Mouse (Mus musculus) monocyte, adult 2 months (primary cell): Measurements from ENCODE around the gene Gps2.
"Not testable (repeated sequence)": the region's sequence is repeated elsewhere in the genome, so short reads cannot be mapped to it uniquely, and the experiment has no call there.

Experiments used
- DNase-seq, 2 experiments: peaks; one replicate each; pipeline ENCODE4 v3.0.0; 2022; ENCODE audit warnings: low spot score in 2 of 2, low read depth in 1 of 2

The Gps2 gene

DNA sequence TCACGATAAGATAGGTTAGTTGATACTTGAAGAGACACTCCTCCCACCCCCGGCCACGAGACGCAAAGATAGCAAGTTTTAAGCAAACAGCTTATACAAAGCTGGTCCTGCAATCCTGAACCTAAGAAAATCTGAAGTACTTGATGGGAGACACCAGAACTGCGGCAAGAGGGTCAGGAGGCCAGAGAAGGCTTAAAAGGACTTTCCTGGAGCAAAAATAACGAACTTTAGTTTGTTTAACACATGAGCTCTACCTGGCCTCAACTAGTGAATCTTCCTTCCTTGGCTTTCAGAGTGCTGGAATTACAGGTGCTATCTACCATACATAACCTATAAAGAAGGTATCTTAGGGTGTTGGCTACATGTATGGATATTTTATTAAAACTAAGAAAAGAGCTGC lies 21.0 kb downstream of the Gps2 start:
- no peak for DNase-seq

DNA sequence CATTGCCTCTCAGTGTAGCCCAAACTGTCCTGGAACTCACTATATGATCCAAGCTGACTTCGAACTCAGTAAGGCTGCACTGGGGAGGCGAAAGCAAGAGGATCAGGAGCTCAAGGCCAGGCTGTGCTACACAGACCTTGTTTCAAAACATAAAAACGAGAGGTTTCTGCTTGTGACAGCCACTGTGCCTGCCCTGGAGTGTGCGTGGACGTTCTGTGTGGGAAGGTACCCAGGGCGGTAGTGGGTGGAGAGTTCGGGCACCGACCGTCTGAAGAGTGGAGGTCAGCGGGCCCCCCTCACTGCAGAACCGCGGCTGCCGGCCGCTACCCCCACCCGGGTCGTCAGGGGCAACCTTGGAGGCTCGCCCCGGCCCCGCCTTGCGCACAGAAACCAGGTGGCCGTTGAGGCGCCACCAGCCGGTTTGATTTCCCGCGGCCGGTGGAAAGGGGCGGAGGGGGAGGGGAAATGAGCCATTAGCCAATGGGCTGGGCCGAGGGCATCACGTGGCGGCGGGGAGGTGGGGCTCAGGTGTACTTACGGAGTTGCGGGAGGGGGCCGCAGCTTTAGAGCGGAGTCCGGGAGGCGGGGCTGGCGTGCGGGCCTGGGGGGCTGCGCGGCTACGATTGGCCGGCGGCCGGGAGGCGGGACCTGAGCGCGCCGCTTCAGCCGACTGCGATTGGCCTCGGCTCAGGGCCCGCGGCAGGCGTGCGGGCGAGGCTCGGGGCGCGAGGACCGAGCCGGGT lies 21.6 kb downstream of the Gps2 start, which contains the start of gene Ybx2:
Gene Ybx2 (plus strand): TSS at position 660 of the 743 bp plus-strand sequence.
- DNase-seq, result no peak

DNA sequence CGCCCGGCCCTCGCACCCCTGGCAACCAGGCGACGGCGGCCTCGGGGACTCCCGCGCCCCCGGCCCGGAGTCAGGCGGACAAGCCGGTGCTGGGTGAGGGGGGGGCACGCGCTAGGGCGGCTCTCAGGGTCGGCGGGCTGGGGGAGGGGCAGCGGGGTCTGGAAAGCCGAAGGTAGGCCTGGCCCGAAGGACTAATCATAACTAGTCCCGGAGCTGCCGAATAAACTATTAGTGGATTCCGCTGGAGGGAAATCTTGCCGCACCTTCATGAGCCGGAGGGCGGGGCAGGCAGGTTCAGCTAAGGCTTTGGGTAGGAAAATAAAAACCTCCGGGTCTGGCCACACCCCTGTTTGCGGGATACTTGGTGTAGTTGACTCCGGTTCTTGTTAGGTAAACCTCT lies 22.5 kb downstream of the Gps2 start:
- DNase-seq, result no peak

DNA sequence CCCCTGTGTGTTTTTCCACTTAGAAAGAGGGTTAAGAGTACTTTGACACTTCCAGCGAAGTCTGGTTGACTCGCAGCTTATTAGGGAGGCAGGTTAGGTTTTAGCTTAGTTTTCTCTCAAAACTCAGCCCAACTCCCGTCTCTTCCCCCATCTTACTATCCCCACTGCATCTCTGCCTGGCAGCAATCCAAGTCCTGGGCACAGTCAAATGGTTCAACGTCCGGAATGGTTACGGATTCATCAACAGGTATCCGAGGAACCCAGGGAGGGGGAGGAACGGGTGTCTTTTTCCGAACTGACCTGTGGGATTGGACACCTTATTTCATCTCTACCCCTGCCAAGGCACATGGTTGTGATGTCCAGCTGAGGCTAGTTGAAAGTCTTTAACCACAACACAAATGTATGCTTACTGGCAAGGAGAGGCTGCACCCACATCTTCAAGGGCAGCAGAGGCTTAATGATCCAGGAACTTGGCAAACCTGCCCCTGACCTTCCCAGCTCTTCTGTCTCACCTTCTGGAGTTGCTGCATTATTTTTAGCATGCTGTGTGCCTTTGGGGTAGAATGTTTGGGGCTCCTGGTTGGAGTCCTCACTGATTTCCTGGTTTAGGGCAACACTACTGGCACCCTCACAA lies 23.1 kb downstream of the Gps2 start:
- no peak for DNase-seq

DNA sequence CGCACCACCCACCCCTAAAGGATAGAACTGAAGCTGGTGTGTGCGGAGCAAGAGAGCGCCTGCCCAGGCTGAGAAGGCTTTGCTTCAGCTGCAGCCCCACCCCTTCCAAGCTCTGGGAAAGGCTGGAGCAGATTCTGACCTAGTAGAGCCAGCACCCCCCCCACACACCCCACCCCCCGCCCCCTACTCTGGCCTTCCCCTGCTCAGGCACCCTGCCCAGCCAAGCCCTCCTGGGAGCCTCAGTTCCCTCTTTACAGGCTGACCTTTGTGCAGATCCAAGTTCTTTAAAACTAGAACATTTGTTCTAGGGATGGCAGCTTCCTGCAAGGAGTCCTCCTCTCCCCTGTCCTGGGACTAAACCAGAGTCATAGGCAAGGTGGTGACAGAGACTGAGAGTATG lies 23.7 kb downstream of the Gps2 start:
- no peak for DNase-seq

DNA sequence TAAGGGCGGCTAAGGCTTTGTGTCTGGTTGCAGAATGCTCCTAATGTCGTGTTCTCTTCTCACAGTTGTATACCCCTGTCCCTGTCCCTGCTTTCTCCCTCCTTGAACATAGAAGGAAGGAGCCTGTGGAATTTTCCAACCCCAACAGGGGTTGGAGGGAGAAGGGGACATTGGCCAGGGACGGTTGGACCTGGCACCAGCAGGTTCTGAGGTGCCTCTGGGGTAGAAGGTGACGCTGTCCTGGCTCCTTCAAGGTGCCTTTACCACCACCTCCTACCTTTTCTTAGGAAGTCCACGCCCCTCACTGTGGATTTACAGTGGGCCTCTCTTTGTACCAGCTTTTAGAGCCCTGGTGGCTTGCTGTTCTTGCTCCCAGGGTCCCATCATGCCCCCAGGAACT lies 24.1 kb downstream of the Gps2 start:
- DNase-seq, result no peak

DNA sequence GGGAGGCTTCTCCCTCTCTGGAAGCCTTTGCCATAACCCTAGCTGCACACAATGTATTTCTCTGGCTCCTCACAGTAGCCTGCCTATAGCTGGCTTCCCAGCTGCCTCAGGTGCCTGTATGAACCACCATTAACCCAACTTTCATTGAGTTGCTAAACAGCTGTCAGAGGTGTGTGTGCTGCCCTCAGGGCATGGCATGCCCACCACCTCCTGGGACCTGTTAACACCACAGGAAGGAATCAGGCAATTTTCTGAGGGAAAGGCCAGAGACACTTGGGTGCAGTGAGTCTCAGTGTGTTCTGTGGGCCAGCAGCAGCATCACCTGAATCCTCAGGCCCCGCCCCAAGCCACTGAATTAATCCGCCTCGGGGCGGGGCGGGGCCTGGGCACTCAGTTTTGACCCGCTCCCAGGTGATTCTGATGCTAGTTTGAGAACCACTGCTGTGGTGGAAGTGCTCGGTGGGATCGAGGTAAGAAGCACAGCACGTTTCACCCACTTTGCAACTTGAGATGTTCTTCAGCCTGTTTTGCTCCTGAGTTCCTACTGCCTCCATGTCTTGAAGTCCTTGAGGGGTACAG lies 24.8 kb downstream of the Gps2 start:
- DNase-seq, result no peak

DNA sequence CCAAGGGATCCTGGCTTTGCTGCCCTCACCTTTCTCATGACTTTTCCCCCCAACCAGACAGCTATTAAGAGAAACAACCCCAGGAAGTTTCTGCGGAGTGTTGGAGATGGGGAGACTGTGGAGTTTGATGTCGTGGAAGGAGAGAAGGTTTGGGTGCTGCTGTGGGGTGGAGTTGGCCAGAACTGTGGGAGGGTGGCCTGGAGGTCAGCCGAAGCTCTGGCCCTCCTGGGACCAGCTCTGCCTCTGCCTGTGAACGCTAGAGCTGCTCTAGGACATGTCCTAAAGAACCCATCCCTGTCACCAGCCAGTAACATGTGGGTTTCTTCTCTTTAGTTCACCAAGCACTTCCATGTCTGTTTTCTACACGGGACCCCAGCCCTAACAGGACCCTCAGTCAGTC lies 25.5 kb downstream of the Gps2 start:
- no peak for DNase-seq

DNA sequence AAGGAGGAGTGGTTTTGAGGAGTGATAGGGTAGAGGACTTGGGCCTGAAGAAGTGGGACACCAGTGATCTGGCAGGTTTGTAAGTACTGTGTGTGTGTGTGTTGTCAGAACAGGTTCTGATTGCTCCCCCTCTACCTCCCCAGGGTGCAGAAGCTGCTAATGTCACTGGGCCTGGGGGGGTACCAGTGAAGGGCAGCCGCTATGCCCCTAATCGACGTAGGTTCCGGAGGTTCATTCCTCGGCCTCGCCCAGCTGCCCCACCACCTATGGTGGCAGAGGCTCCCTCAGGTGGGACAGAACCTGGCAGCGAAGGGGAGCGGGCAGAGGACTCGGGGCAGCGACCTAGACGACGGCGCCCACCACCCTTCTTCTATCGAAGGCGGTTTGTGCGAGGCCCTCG lies 26.0 kb downstream of the Gps2 start:
- DNase-seq, result no peak

DNA sequence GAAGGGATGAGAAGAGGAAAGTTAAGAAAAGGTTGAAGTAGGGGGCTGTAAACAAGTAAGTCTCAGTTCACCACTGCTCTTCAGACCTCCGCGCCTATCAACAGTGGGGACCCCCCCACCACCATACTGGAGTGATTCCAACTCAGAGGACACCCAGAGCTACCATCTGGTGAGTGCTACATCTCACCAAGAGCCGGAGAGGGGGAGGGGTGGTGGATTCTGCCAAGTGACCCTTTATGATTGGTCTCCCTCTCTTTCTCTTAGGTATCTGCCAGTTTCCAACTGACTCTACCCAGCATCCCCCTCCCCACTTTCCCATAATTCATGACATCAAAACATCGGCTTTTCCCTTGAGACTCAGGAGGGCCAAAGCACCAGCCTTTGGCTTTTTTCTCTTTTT lies 27.3 kb downstream of the Gps2 start:
- no peak for DNase-seq

DNA sequence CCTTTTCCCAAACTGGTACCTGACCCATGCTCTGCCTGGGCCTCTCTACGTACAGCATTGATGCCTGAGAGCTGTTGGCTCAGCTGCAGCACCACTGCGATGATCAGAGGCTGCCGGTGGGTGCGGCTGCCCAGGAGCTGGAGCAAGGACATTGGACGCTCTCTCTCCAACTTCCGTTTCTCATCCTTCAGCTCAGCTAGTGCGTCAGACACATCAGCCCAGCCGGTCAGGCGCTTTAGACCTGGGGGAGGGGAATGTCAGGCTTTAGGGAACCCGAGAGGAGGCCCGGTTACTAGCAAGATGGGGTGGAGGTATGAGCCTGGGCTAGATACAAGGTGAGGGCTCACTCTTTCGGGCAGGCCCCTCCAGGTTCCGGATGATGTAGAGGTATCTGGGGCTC lies 31.5 kb downstream of the Gps2 start:
- DNase-seq, result no peak

DNA sequence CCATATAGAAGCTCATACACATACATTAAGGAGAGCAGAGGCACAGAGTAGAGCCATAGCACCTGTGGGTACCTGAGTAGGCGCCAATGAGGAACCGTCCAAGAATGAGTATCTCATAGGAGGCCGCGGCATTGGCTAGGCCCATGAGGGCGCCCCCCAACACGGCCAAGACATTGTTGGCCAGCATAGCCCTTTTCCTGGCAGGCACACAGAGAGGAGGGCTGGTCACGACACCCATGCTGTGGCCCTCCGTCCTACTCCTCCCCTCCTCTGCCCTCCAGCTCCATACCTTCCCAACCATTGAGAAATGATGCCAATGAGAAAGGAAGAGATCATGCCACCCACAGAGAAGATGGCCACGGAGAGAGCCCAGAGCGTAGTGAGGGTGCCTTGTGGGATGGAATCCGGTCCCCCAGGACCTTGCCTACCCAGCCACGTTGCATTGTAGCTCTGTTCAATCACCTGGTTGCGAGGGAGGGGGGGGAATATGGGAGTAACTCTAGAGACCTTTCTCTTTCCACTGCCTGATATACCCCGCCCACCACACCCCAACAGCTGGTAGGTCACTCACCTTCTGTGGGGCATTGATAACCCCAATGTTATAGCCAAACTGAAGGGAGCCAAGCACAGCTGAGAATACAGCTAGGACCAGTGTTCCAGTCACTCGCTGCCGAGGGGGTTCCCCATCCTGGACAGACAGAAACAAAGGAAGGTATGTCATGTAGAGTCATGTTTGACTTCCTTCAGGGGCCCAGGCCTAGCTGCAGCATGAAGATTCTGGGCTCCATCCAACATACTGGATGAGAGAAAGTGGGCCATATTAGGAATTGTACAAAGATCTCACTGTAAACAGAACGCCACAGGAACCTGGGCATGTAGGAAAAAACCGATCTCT lies 32.6 kb downstream of the Gps2 start:
- DNase-seq, result no peak

DNA sequence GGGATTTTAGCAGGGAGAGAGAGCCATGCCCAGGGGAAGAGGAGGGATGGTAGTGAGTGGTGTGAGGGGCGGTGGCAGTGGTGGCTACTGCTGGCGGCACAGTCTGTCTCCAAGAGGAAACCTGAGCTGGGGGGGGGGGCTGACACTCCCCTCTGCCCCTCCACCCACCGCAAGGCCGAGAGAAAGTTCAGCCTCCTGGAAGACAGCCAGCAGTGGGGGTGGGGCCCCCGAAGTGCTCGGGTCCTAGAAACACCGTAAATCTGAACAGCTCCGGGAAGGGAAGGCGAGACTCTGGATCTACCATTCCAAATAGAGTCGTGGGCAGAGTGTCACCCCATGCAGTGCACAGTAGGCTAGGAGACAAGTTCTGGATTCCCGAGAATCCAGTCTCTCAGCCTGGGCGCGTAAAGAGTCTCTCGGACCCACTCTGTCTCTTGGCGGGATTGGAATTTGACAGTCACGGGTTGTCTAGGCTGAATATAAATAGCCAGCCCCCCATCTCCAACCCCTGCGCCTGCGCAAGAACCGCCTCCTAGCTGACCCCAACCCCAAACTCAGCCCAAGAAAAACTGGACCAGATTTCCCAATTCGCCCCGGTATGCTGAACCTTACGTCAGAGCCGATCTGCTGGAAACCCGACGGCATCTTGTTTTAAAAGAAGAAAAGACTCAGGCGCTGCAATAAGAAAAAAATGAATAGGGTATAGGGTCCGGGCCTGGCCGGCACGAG lies 33.8 kb downstream of the Gps2 start:
- DNase-seq, result no peak

DNA sequence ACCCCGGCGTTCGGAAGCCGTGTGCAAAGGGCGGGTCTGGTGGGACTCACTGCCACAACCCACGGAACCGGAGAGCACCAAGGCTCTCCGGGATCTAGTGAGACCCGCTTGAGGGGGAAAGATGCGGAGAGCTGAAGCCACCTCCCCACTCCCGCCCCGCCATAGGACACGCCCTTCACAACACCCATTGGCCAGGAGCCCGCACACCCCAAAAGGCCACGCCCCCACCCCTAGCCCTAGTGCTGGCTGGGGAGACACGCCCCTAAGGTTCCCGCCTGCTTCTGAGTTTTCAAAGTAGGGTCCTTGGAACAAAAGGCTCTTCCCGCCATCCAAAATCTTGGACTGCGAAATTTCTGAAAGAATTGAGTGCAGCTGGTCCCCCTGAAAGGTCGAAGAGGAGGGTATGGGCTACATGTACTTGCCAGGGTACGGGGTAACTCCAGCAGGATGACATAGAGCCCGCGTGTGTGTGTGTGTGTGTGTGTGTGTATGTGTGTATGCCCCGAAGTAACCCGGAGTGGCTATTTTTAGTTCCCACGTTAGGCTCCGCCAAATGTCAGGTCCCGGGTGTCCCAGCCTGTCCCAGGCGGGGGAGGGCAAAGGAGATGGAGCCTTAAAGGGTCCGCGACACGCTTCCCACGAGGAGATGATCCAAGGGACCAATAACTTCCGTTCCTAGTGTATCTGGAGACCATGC lies 34.5 kb downstream of the Gps2 start, which contains the start of gene Slc2a4:
Gene Slc2a4 (minus strand): TSS at position 123 of the 697 bp plus-strand sequence.
- DNase-seq, result peak in 1 of 2 experiments; percentile 63

DNA sequence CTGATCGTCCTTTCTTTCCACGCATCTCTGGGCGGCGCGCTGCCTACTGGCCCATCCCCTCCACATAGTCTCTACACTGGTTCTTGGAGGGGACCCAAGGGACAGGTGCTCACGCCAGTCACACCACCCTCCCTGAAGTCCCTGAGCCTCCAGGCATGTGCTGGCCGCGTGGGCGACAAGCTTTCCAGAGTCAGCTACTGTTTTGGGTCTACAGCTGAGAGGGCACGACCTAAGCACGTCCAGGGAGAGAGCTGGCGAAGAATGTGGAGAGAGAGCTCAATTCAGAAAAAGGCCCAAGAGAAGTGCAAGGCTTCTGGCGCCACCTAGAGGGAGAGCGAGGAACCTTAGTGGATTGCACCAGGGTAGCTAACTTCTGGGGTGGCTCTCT lies 35.1 kb downstream of the Gps2 start:
- peak; percentile 70 to 79 for DNase-seq

DNA sequence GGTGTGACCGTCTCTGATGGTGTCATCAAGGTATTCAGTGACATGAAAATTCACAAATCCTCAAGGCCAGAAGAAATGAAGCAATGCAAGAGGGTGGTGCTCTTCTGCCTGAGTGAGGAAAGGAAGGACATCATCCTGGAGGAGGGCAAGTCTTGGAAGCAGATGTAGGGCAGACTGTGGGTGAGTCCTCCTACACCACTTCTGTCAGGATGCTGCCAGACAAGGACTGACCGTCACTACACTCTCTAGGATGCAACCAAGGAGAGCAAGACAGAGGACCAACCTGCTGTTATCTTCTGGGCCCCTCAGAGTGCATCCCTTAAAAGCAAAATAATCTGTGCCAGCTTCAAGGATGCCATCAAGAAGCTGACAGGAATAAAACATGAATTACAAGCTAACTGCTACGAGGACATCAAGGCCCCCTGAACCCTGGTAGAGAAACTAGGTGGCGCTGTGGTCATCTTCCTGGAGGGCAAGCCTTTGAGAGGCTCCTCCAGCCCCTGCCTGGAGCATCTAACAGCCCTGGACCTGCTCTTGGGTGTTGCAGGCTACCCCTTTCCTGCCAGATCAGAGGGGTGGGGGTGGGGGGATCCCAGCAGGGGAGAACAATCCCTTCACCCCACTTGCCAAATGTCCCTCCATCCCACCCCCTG lies 37.2 kb downstream of the Gps2 start:
- no peak for DNase-seq

DNA sequence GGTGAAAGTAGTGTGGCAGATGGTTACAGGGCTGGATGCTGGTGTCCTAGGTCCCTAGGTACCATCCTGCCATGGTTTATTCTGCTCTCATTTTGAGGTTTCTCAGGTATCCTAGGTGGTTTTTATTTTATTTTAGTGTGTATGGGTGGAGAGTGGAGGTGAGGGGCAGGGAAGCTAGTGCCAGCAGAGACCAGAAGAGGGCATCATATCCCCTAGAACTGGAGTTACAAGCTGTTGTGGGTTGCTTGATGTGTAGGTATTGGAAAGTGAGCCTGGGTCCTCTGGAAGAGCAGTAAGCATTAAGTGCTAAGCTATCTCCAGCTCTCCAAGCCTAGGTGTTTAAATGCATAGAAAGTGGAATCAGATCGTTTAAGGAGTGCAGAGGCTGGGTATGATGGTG lies 38.6 kb downstream of the Gps2 start:
- DNase-seq, result no peak

DNA sequence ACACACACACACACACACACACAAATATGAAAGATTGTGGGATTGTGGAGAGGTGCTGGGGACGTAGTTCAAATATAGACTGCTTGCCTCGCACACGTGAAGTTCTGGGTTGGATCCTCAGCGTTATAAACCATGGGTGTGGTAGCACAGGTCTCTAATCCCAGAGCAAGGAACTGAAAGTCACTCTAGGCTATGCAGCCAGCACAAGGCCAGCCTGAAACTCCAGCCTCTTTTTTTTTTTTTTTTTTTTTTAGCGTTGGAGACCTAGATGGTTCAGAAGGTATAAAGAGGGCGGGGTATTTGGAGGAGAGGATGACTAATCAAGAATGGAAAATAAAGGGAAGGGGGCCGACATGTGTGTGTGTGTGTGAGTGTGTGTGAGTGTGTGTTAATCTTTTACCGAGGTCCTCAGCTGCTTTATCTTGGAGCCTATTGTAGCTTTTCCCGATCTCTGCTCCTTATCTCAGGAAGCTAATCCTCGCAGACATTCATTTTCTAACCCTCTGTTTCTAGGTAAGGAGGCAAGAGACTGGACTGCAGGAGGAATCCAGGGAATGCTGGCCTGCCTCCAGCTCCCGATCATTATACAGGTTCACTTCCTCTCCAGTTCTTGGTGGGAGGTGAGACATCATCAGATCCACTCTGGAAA lies 39.7 kb downstream of the Gps2 start:
- no peak for DNase-seq

DNA sequence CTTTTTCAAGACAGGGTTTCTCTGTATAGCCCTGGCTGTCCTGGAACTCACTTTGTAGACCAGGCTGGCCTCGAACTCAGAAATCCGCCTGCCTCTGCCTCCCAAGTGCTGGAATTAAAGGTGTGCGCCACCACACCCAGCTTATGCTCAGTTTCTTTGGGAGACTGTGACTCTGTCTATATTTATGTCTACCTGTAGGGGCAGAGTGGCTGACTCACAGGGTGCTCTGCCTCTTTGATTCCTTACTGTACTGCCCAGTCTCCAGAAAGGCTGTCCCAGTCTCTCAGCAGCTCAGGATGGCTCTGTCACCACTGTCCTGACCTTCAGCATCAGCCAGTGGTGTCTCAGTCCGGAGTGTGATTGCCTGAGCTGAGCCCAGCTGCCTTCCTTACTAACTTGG lies 41.9 kb downstream of the Gps2 start:
- DNase-seq, result not testable (repeated sequence)
